Mouse (Mus musculus) G1E (cell line): ENCODE measurements around the gene Med20. TPM values are rescaled to one million over a fixed set of nuclear protein-coding genes. Genes with fewer than 3 reads are reported as not detected.
"Not testable (repeated sequence)": the region's sequence is repeated elsewhere in the genome, so short reads cannot be mapped to it uniquely, and the experiment has no call there.

Source experiments
- ATAC-seq: 2 replicates; pipeline ENCODE4 v1.8.0; 2016; ENCODE audit warnings: mild to moderate bottlenecking; ENCODE audit not compliant: insufficient number of reproducible peaks, poor library complexity, low FRiP score, severe bottlenecking; ENCODE audit errors: extremely low read depth
- DNase-seq: peaks from one replicate; pipeline ENCODE4 v3.0.0; 2012; ENCODE audit warnings: low spot score
- H3K27me3 ChIP-seq: 2 replicates; pipeline ENCODE4 v1.6.1; 2012; ENCODE audit warnings: mild to moderate bottlenecking, low read length, inconsistent platforms; ENCODE audit not compliant: insufficient read depth
- H3K36me3 ChIP-seq: replicated peaks from 2 replicates; pipeline ENCODE3; 2012; ENCODE audit warnings: mild to moderate bottlenecking, inconsistent platforms
- H3K4me1 ChIP-seq: 2 replicates; pipeline ENCODE4 v1.6.1; 2012; ENCODE audit warnings: low read depth, low read length, inconsistent platforms, mixed read lengths; ENCODE audit not compliant: insufficient read depth
- H3K4me3 ChIP-seq: 2 replicates; pipeline ENCODE4 v1.5.1; 2012; ENCODE audit warnings: low read depth, mild to moderate bottlenecking, inconsistent platforms, low read length, moderate library complexity, mixed read lengths
- H3K9me3 ChIP-seq: replicated peaks from 2 replicates; pipeline ENCODE4 v1.6.1; 2012; ENCODE audit warnings: inconsistent platforms
- CTCF ChIP-seq: IDR thresholded peaks from 2 replicates; pipeline ENCODE4 v1.5.1; 2012; ENCODE audit warnings: low read depth, low read length, inconsistent platforms, mixed read lengths
- GATA1 ChIP-seq: IDR thresholded peaks from 2 replicates; pipeline ENCODE4 v1.6.1; 2012; ENCODE audit warnings: borderline replicate concordance, low read length, inconsistent platforms, mixed read lengths
- GATA2 ChIP-seq: IDR thresholded peaks from 2 replicates; pipeline ENCODE4 v1.6.1; 2012; ENCODE audit warnings: low read depth, low read length, inconsistent platforms, borderline replicate concordance
- POLR2AphosphoS5 ChIP-seq: IDR thresholded peaks from 2 replicates; pipeline ENCODE4 v1.6.1; 2012; ENCODE audit warnings: low read depth, low read length, inconsistent platforms; ENCODE audit not compliant: insufficient replicate concordance
- TAL1 ChIP-seq: conservative IDR thresholded peaks from 2 replicates; pipeline ENCODE4 v1.6.1; 2012; ENCODE audit warnings: low read depth, low read length, inconsistent platforms, mixed read lengths
- polyA plus RNA-seq: library from polyadenylated mRNA; stranded (reverse); fragments of >175 nt; gene quantifications from 2 replicates; pipeline ENCODE4 v1.2.3, GENCODE M21; 2012
- total RNA-seq, 2 experiments: library from RNA; stranded (forward) in 1 of 2; stranded (reverse) in 1 of 2; fragments of 200-1000 nt in 1 of 2; fragments of >200 nt in 1 of 2; fragmentation: Nextera tagmentation in 1 of 2; gene quantifications; 2 replicates each; pipeline ENCODE4 v1.2.3; 2014 to 2017

The Med20 gene
- total and polyA plus RNA-seq, 3 experiments, result 9.9 to 60.8 (median 38.8) TPM

DNA sequence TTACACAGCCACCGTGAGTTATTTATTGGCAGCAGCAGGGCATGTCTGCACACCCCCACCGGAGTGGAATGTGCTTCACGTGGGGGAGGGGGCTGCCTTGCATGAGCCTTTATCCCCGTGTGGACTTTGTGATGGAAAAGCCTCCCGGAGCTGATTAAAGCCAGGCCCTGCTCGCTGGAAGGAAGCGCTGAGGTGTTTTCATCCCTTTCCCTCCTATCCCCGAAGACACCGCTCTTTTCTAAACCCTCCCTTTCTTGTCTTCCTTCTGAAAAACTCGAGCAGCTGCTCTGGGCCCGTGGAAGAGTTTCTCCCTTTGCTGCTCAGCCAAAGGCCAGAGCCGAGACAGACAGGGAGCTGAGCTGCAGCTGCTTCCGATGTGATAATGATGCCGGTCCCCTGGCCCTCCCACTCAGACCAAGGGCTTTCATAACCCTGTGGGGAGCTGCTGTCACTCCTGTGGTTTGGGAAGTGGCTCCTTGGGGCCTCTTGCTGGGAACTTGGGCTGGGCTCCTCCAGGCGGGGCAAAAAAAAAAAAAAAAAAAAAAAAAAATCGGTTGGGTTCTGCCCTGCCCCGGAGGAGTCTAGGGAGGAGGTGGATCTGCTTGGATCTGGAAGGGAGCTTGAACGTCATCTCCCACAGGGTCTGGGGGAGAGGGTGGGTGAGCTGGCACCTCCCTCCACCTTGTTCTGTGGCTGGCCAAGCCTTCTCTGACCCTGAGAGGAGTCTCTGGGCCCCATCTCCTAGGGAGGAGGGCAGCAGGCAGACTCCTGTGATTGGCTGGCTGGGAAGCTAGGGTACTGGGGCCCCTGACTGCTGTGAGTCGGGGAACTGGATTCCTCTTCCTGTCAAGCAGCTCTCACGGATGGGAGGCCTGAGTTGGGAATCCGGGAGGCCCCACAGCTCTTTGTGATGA, 15.9 kb upstream of the Med20 start:
- Histone ChIP-seq H3K4me1 (peaks cover 79% of the 10 kb centered on the region), H3K27me3 (no peaks in the 10 kb centered on the region), H3K36me3 (peaks cover 55% of the 10 kb centered on the region), H3K9me3 (no peaks in the 10 kb centered on the region), H3K4me3 (peak overlapping the region; percentile 92)
- DNase-seq, result peak; percentile 94
- ATAC-seq, result peak; percentile 62
- TF ChIP-seq POLR2AphosphoS5, result no peak
- no peak for TF ChIP-seq GATA1
- peak; percentile 28; the same call in 1 of the 2 replicates for TF ChIP-seq TAL1

DNA sequence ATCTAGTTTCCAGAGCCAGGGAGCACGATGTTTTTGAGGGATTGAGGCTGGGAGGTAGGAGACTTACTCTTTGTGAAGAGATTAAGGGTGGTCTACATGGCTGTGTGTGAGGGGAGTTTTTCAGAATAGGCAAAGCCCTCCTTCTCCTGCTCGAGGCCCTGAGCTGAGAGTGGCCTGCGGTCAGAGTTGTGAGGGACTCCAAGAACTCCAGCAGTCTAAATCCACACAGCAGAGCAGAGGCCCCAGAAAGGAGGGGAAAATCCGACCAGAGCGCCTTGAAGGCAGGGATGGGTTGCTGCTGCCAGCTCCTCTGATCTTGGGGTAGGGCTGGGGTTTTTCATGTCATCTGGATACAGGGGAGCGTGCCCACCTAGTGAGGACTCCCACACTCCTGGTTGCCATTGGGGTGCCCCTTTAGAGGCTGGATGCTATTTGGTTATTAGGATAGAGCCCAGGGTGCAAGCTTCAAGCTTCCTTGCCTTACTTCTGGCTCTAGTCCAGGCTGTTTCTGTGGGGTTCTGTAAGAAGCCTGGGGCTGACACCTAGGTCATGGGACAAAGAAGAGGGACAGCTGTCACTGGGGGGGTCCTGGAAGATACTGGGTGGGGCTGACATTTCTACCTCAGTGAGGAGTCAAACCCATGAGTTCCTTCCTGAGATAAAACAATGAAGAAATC, 15.1 kb upstream of the Med20 start:
- peaks cover 63% of the 10 kb centered on the region for H3K36me3 ChIP-seq
- no peaks in the 10 kb centered on the region for H3K9me3 ChIP-seq
- H3K4me3 ChIP-seq, result peak overlapping the region; percentile 92
- peaks cover 79% of the 10 kb centered on the region for H3K4me1 ChIP-seq
- no peaks in the 10 kb centered on the region for H3K27me3 ChIP-seq
- DNase-seq (no peak), ATAC-seq (no peak)
- no peak for TF ChIP-seq TAL1
- TF ChIP-seq POLR2AphosphoS5, result no peak
- TF ChIP-seq CTCF, result no peak
- no peak for TF ChIP-seq GATA1
- TF ChIP-seq GATA2, result no peak

DNA sequence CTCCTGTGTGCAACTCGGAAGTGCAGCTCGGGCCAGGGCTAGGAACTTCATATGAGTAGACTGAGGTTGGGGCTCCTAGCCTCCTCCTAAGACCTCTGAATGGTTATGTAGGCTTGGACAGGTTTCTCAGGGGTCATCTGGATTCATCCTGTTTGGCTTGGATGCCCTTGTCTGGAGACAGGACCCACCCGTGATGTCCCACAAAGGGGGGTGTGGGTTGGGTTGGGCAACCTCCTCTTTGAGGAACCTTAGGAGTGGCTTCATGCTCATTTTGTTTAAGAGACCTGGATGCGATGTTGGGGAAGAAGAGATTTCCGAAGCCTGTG, 14.6 kb upstream of the Med20 start:
- Histone ChIP-seq H3K9me3 (no peaks in the 10 kb centered on the region), H3K27me3 (no peaks in the 10 kb centered on the region), H3K4me3 (peak overlapping the region; percentile 92), H3K4me1 (peaks cover 79% of the 10 kb centered on the region), H3K36me3 (peaks cover 68% of the 10 kb centered on the region)
- DNase-seq, result no peak
- TF ChIP-seq GATA1 (no peak), GATA2 (no peak)
- no peak for ATAC-seq

DNA sequence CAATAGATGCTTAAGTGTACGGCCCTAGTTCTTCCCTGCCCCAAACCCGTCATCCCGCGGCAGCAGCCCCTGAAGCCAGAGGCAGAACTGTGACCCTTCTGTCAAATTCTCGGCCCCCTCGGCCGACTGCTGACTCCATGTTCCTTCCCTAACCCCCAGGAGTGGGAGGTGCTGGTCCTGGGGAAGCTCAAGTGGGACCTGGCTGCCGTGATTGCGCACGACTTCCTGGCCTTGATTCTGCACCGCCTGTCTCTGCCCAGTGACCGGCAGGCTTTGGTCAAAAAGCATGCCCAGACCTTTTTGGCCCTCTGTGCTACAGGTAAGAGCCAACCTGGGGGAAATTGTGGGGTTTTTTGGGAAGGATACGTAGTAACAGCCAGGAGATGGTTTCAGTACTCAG, 14.1 kb upstream of the Med20 start:
- peak overlapping the region; percentile 92; the same call in 1 of the 2 replicates for H3K4me3 ChIP-seq
- H3K36me3 ChIP-seq, result peaks cover 73% of the 10 kb centered on the region
- H3K27me3 ChIP-seq, result no peaks in the 10 kb centered on the region
- TF ChIP-seq CTCF, result no peak
- no peak for TF ChIP-seq GATA1
- no peak for TF ChIP-seq TAL1
- no peak for TF ChIP-seq GATA2
- no peak for TF ChIP-seq POLR2AphosphoS5
- no peak for ATAC-seq
- DNase-seq, result no peak
- peaks cover 78% of the 10 kb centered on the region for H3K4me1 ChIP-seq
- no peaks in the 10 kb centered on the region for H3K9me3 ChIP-seq

DNA sequence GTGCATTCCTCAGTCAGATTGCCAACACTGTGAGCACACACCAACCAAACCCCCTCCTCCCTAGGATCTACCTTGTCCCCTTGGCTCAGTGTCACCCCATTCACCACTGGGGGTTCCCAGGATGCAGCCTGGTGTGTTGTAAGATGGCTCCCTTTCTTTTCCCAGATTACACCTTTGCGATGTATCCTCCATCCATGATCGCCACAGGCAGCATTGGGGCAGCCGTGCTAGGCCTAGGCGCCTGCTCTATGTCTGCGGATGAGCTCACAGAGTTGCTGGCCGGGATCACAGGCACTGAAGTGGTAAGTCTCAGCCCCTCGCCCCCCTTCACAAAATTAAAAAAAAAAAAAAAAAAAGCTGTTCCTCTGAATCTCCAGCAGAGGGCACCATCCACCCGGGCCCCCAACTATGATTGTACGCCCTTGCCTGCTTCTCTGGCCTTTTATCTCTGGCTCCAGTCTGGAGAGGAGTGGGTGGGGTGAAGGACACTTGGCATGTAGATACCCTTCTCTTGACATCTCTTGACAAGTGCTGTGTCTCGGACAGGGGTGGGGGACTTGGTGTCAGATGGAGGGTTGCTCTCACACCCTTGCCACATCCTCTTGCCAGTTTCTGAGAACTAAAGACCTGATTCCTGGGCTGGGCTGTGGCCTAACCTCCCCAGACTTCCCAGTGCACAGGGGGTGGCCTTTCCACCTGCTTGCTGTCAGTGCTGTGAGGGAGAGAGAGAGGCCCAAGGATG, 13.4 kb upstream of the Med20 start:
- DNase-seq, result peak; percentile 86
- Histone ChIP-seq H3K27me3 (no peaks in the 10 kb centered on the region), H3K4me1 (peaks cover 73% of the 10 kb centered on the region), H3K4me3 (peak overlapping the region; percentile 92; the same call in 1 of the 2 replicates), H3K36me3 (peaks cover 80% of the 10 kb centered on the region), H3K9me3 (no peaks in the 10 kb centered on the region)
- TF ChIP-seq GATA1 (no peak), TAL1 (peak; percentile 70), CTCF (peak; percentile 51), GATA2 (no peak)
- peak; percentile 42 for ATAC-seq

- ATAC-seq, H3K27me3 ChIP-seq, H3K9me3 ChIP-seq, DNase-seq: not testable (repeated sequence)
- peaks cover 72% of the 10 kb centered on the region for H3K4me1 ChIP-seq
- peaks cover 84% of the 10 kb centered on the region for H3K36me3 ChIP-seq
- H3K4me3 ChIP-seq, result peak overlapping the region; percentile 61; the same call in 1 of the 2 replicates
Measured at GRCm38 (mm10) chr17:47598580-47599304, 12.6 kb upstream of the Med20 start.
